Mouse (Mus musculus) mouse embryonic stem cell (cell line): ENCODE measurements around the gene Gdf7.

Experiments
- in situ Hi-C, 2 experiments: fragments of 300-500 bp; cut with MboI; formaldehyde crosslinking; loops; 1 replicate in 1 of 2; 3 replicates in 1 of 2; pipeline ENCODE4 v1.14.3; 2019 to 2020; ENCODE audit warnings: low sequenced_read_pairs in 2 of 2, low pct_unique_long_range_greater_than_20kb in 1 of 2, mixed read lengths in 1 of 2; ENCODE audit not compliant: unreplicated experiment in 1 of 2

The Gdf7 gene

DNA sequence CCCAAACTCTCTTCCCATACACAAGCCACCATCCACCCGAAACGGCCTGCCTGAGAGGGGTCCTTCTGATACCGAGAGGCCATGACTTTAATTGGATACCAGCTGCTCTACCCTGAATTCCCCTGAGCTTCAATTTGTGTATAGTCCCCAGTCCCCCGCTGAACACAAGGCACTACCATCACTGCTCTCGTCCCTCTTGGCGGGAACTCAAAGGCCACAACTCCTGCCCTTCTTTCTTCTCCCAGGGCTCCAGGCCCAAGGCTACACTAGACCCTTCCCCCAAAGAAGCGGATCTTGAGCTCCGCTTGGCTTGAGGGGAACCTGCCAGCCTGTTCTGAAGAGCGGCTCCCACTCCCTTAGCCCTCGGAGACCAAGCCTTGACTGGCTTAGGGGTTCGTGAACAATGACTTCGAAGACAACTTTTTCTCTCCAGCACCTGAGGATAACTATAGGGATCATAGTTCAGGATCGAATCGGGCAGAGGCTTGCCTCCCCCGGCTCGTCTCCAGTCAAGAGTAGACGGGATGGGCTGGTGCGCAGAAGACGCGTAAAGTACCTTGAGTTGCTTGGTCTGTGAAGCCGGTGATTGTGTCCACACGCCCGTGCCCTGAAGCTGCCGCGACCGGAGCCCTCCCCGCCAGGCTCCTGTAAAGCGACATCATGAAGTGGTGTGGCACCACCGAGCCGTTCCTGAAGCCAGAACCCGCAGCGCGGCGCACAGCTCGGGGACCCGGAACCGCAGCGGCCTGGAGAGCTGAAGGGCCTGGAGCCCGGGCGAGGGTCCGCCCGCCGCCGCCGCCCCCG lies 541 bp downstream of the Gdf7 start:
- in situ Hi-C loops: no loop called here

DNA sequence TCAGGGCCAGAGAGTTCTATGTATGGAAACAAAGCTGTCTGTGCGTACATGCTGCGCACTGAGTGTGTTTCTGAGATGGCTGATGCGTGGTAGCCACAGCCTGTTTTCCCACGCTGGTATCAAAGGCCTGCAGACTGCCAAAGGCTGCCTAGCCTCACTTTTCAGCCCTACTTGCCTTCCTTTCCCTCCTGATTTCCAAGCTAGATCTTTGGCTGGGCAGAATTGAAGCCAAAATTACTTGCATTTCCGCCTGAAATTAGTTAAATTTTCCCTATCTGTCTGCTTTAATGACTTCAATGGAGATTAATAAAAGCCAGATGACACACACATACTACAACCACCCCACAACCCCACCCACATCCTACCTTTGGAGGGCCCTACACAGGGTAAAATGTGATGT lies 1.2 kb downstream of the Gdf7 start:
- in situ Hi-C loops: no loop called here

DNA sequence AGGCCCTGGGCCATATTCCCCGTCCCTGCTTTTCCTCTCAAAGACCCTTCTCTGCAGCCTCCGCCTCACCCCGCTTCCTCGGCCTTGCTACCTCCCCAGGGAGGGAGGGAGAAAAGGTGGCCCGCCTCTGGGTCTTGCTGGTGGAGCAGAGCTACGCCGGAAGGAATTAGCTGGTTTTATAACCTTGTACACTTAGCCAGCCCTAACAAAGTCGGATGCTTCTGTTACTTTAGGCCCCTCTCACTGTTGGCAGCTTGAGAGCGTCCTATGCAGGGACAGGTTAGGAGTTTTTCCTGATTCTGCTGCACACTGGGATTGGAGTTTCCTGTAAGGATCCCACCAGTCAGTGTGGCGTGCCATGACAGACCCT lies 1.7 kb downstream of the Gdf7 start:
- in situ Hi-C loops: no loop called here

- in situ Hi-C loops: no loop called here
These were observed 2.3 kb downstream of the Gdf7 start for GRCm38 (mm10) chr12:8299143-8300110.

GRCm38 (mm10) chr12:8298361-8299142 lies 3.2 kb downstream of the Gdf7 start:
- in situ Hi-C loops: no loop called here

DNA sequence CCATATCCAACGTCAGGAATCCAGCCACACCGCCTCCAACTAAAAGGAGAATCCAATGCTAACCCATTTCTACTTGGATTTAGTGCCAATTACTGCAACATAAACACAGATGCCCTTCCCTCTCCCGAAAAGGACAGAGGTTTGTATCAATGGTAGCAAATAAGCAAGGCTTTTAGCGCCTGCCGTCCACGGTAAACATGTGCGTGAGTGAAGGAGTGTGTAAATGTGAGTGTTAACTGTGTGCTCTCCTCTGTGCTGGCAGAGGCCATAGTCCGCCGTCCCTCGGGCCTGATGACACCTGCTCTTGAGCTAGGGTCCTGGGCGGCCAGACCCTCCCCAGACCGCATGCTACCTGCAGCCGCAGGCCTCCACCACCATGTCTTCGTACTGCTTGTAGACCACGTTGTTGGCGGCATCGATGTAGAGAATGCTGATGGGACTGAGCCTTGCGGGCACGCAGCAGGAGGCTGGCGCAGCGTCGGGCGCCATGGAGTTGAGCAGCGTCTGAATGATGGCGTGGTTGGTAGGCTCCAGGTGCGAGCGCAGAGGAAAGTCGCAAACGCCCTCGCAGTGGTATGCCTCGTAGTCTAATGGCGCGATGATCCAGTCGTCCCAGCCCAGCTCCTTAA lies 4.1 kb downstream of the Gdf7 start:
- in situ Hi-C loops: no loop called here

DNA sequence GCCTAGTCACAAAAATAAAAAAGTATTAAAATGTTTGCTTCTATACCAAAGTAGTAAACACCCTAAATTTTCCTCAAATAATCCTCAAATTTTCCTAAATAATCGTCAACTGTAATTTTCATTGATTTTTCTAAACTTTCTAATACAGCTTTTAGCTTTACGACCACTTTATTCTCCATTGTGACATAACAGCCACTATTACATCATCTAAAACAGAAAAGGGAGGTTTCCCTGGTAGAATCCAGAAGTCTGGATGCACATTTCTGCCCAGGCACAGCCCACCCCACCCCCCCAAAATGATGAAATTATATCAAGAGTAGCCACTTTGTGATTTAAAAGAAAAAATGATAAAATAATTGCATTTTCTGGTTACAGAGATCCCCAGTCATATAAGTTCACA lies 5.6 kb downstream of the Gdf7 start:
- in situ Hi-C loops: no loop called here

DNA sequence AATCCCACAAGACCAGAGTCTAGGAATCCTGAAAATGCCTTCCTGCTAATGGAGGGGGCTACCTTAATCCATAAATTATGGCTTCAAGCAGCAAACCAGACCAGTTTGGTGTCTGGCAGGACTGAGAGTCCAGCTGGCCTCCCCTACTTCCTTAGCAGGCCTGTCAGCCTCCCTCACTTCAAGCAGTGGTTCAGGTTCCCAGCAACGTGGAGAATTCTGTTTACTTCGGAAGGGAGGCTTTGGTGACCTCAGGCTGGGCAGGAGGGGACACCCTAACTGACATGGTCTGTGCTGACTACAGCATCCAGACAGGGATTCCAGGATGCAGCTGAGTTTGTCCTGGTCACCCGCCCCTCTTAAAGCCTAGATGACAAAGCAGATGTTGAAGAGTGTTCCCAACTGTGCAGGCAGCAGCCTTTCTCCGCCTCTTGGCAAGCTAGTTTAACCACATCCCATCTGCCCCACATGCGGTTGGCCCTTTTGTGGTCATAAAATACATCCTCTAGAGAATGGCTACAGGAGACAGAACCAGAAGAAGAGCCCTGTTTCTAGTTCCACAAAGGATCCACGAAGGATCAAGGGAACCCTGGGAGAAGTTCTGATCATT lies 6.3 kb downstream of the Gdf7 start:
- in situ Hi-C loops: no loop called here

DNA sequence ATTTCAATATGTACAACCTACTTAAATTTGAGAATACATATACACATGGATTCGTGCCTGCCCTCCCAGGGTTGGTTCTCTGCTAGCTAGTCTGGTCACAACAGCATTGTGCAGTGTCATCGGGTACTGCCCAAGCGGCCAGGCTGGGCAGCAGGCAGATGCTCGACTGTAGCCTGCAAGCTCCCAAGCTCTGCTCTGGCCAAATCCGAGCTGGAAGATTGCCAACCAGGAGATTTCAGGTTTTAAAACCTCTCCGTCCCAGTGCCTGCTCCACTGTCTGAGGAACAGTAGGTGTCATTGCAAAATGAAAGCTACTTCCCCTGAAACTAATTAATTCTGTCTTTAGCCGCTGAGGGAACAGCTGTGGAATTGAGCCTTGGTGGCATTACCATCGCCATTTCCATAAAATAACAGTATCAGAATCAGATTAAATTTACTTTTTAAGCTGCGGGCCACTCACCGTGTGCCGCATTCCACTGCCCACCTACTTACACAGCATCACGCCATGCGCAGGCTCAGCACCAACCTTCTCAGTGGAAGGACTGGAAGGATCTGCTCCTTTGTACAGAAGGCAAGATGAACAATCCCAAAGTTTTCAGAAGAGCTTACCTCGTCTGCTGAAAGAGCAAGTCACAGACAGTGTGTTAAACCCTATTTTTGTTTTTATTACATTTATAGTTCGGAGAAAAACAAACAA lies 10.4 kb downstream of the Gdf7 start:
- in situ Hi-C loops: no loop called here

- in situ Hi-C loops: no loop called here
These were observed 12.3 kb downstream of the Gdf7 start for GRCm38 (mm10) chr12:8289499-8289898.

DNA sequence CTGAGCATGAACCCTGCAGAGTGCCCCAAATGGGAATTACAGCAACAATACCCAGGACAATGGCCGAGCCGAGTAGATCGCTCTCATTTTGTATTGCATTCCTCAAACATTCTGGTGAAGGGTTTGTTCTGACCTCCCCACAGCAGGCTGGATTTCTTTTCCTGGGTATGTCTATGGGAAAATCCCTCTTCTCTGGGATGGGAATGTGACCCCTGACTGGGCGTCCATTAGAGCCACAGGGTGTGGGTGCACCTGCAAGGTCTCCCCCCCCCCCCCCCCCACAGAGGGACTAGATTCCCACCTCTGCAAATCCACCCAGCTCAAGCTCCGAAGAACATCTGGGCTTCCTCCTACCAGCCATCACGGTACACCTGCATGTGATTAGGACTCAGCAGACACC lies 12.7 kb downstream of the Gdf7 start:
- in situ Hi-C loops: no loop called here

- in situ Hi-C loops: no loop called here
These were observed 13.8 kb downstream of the Gdf7 start for GRCm38 (mm10) chr12:8287970-8288369.

DNA sequence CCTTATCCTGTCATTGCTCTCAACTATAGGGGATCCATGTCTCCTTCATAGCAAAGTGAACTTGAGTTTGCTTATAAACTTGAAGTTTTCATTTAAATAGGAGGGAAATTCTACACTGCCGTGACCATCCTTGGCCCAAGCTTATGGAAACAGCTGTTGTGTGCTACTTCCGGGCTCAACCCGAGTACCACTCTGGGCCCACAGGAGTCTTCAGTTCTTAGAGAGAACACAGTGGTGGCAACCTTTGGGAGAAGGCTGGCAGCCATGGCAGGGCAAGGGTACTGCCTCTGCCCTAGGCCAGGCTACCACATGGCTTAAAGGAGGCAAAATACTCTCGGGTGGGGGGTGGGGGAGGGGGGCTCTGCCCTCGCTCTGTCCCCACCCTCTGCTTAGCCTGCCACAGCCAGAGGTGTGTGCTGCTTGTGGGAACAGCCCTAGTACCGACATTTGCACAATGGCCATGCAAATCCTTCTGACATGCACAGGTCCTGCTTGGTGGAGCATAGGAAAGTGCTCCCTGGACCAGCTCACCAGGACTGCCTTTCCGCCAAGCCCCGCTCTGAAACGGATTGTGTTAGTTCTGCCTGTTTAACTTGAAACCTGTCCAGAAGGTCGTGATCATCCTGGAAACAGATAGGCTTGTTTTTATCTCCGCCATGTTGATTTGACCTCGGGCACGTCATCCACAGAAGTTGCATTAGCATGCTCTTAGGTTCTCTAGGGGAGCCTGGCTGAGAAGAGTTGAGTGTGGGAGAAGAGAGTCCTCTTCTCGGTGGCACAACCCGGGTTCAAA lies 20.3 kb downstream of the Gdf7 start:
- in situ Hi-C loops: no loop called here

DNA sequence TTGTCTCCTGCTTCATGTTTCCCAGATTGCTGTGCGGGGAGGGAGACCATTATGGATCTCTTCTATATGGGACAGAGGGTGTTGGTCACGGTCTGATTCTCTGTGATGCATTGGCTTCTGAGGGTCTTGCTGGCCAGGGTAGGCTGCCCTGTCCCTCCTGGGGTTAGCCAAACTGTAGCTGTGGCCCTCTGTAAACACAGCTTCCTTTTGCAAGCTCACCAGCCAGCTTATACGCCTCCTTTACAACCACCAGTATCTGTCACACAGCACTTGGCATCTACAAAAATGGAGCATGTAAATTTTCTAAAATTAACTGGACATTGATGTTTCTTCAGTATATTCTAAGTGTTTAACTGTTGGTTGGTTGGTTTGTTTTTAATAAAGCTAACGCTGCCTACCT lies 26.3 kb downstream of the Gdf7 start:
- in situ Hi-C loops: no loop called here

GRCm38 (mm10) chr12:8273471-8274171 lies 28.1 kb downstream of the Gdf7 start:
- in situ Hi-C loops: no loop called here

- in situ Hi-C loops: no loop called here
These were observed 30.3 kb downstream of the Gdf7 start for GRCm38 (mm10) chr12:8271405-8271804.
